Mouse (Mus musculus) erythroblast, embryonic 14.5 days (primary cell): Measurements from ENCODE around the gene Csrp3. TPM values are rescaled to one million over a fixed set of nuclear protein-coding genes. Genes with fewer than 3 reads are reported as not detected.

Experiments
- H3K27me3 ChIP-seq: 2 replicates; pipeline ENCODE4 v1.6.1; 2012; ENCODE audit warnings: inconsistent platforms; ENCODE audit not compliant: control insufficient read depth
- H3K36me3 ChIP-seq: 2 replicates; pipeline ENCODE4 v1.6.1; 2012; ENCODE audit warnings: mild to moderate bottlenecking, inconsistent platforms; ENCODE audit not compliant: control insufficient read depth
- H3K4me1 ChIP-seq: 2 replicates; pipeline ENCODE4 v1.6.1; 2012; ENCODE audit warnings: inconsistent platforms; ENCODE audit not compliant: control insufficient read depth
- H3K4me3 ChIP-seq: replicated peaks from 2 replicates; pipeline ENCODE3; 2012; ENCODE audit warnings: moderate library complexity, mild to moderate bottlenecking, inconsistent platforms
- H3K9me3 ChIP-seq: 2 replicates; pipeline ENCODE4 v1.6.1; 2012; ENCODE audit warnings: low read length, inconsistent platforms, mixed read lengths; ENCODE audit not compliant: control insufficient read depth
- GATA1 ChIP-seq: IDR thresholded peaks from 2 replicates; pipeline ENCODE4 v1.6.1; 2012; ENCODE audit warnings: low read length, inconsistent platforms, mixed read lengths
- TAL1 ChIP-seq: IDR thresholded peaks from 3 replicates; pipeline ENCODE4 v1.6.1; 2012; ENCODE audit warnings: low read length, inconsistent platforms, mixed read lengths
- polyA plus RNA-seq: library from polyadenylated mRNA; stranded (reverse); fragments of >175 nt; gene quantifications from 2 replicates; pipeline ENCODE4 v1.2.3, GENCODE M21; 2012

The Csrp3 gene
- polyA plus RNA-seq, 1 experiment: not detected

DNA sequence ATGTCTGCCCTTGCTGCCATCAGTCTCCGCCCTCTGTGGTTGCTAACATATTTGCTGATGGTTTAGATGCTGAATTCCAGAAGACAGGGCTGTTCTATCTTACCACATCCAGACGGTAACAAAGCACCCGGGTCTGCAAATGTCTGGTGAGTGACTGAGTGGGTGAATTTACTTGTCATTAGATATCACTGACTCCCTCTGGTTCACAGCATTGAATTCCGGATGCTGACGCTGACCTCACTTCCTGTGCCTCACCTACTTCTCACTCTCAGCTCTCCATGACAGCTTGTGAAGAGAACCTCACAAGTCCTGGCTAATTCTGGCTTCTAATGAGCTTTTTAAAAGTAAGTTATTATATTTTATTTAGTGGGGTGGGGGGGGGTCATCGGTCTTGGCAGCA lies 10.9 kb downstream of the Csrp3 start:
- Histone ChIP-seq H3K27me3 (no peaks in the 10 kb centered on the region), H3K9me3 (no peaks in the 10 kb centered on the region), H3K4me3 (no peak overlapping the region), H3K4me1 (no peaks in the 10 kb centered on the region), H3K36me3 (no peaks in the 10 kb centered on the region)
- TF ChIP-seq TAL1: no peak
- no peak for TF ChIP-seq GATA1

DNA sequence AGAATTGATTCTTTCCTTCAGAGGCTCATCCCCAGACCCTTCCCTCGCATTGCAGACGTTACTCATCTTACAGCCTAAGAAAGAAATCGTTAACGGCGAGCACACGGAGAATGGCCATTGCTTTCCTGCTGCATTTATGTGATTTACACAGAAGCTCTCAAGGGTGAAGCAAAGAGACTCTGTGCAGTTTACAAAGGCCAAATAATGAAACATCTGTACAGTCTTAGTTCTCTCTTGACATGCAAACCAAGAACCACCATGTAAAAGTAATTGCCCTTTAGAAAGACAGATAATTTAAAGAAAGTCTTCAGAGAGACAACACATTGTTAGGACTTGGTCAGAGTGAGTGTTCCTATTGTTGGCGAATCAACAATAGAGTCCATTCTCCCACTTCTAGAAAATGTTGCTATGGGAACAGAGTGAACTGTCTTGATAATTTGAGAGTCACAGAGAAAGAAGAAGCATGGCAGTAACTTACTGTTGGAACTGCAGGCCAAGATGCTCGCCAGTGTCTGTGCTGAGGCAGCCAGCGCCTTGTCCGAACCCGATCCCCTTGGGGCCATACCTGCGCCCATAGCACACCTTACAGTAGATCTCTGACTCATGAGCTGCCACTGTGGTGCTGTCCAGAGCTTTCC lies 12.7 kb downstream of the Csrp3 start:
- Histone ChIP-seq H3K9me3 (no peaks in the 10 kb centered on the region), H3K36me3 (no peaks in the 10 kb centered on the region), H3K4me1 (no peaks in the 10 kb centered on the region), H3K27me3 (no peaks in the 10 kb centered on the region), H3K4me3 (no peak overlapping the region)
- TF ChIP-seq GATA1 (no peak), TAL1 (no peak)

DNA sequence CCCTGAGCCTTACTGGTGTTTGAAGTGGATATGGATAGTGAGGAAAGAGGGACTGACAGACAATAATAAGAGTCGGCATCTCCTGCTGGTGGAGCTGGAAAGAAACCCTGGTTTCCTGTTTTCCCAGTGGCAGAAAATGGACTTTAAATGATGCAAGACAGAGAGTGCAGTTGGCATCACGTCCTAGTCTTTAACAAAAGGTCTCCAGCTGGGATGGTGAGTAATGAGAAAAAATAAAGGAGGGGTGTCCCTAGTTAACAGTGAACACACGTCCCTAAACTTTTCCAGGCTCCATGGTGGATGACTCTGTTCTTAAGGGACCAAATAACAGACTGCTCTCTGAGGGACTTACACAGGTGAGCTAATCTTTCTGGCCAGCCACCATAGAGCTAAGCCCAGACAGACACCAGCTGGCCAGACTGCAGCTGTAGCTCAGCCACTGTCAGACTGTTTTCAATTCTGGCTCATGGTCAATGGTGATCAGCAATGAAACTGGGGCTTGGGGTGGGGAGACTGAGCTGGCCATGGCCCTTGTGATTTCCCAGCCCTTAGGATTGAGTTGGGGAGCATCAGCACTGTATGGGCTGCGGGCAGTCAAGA lies 13.4 kb downstream of the Csrp3 start:
- TF ChIP-seq GATA1: no peak
- no peaks in the 10 kb centered on the region for H3K4me1 ChIP-seq
- H3K4me3 ChIP-seq: no peak overlapping the region
- no peaks in the 10 kb centered on the region for H3K36me3 ChIP-seq
- H3K27me3 ChIP-seq: no peaks in the 10 kb centered on the region
- no peaks in the 10 kb centered on the region for H3K9me3 ChIP-seq

DNA sequence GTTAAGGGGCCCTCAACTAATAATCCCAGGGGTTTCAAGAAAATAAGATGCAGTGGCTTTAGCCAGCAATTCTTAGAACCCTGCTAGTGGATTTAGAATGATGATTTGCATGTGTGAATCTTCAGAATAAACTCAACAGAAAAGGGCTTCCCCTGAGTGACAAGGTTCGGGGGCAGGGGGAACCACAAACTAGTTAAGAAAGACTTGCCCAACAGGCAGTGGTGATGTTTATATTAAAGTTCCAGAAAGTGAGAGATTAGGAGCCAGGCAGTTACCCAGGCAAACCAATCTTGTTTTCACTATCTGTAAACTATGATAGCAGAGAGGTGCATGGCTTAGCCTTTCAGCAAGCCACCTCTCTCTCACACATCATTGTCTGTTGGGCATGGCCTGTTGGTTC lies 15.1 kb downstream of the Csrp3 start:
- TF ChIP-seq TAL1: no peak
- Histone ChIP-seq H3K27me3 (no peaks in the 10 kb centered on the region), H3K9me3 (no peaks in the 10 kb centered on the region), H3K4me1 (no peaks in the 10 kb centered on the region), H3K4me3 (no peak overlapping the region), H3K36me3 (peaks cover 6% of the 10 kb centered on the region)

DNA sequence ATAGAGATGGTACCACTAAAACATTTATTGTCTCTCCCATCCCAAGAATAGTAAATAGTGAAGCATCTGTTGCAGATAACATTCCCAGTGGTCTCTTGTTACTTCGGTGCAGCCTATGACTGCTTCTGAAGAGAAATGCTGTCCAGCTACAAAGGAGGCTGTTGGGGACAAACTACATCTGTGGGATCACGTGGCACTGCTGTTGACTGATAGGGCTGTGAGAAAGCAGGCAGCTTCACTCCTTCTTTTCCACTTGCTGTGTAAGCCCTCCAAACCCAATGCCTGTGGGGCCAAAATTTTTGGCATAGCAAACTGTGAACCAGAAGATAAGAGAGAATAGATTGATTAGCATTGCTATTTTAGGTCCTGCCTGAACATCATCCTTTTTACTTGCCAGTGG lies 17.4 kb downstream of the Csrp3 start:
- Histone ChIP-seq H3K4me1 (no peaks in the 10 kb centered on the region), H3K36me3 (peaks cover 25% of the 10 kb centered on the region)
- TF ChIP-seq GATA1 (no peak), TAL1 (no peak)

DNA sequence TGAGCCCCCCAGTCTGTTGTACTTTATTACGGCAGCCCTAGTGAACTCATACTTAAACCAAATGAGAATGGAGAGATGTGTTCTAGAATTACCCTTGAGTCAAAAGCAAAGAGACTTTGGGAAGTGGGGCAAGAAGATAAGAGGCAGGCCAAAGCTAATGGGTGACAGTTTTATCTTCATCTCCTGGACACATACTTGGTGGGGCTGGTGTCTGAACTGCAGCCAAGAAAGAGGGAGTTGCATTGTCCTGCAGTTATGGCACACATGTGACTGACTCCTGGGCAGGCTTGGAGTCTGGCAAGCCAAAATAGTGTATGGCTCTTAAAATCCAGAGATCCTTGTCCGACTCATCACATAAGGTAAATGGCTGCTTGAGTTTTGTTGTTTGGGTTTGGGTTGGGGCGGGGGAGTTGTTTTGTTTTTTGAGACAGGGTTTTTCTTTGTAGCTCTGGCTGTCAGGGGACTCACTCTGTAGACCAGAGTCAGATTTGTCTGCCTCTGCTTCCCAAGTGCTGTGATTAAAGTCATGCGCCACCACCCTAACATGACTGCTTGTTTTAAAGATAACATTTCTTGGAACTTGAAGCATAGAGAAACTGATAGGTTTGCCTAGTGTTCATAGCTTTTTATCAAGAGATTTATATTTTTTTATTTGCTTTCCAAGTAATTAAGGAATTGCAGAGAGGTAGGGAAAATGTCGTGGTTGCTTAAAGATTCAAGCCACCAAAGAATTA lies 18.5 kb downstream of the Csrp3 start:
- Histone ChIP-seq H3K4me1 (no peaks in the 10 kb centered on the region), H3K4me3 (no peak overlapping the region), H3K27me3 (no peaks in the 10 kb centered on the region), H3K36me3 (peaks cover 35% of the 10 kb centered on the region), H3K9me3 (no peaks in the 10 kb centered on the region)
- TF ChIP-seq TAL1: no peak
- TF ChIP-seq GATA1: no peak

More for the DNA sequence above, 17.4 kb downstream of the Csrp3 start:
- Histone ChIP-seq H3K4me3 (no peak overlapping the region), H3K9me3 (no peaks in the 10 kb centered on the region), H3K27me3 (no peaks in the 10 kb centered on the region)

DNA sequence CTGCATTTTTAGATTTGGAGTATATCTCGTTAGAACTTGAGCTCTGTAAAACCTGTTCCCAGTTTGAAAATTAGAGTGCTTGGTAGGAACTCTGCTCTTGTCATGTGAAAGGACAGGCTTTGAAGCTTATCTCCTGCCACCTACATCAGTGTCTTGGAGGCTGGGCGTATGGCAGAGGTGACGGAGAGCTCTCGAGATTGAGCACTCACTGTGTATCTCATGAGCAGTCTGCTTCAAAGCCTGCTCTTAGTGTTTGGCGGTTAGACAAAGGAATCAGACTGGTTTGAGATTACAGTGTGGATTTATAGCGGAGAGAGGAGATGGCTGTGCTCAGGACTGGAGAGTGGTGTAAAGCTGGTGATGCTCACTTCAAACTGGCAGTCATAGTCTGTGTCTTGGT lies 22.7 kb downstream of the Csrp3 start:
- Histone ChIP-seq H3K9me3 (no peaks in the 10 kb centered on the region), H3K4me3 (no peak overlapping the region), H3K27me3 (no peaks in the 10 kb centered on the region), H3K4me1 (no peaks in the 10 kb centered on the region), H3K36me3 (peaks cover 65% of the 10 kb centered on the region)
- no peak for TF ChIP-seq GATA1
- no peak for TF ChIP-seq TAL1

DNA sequence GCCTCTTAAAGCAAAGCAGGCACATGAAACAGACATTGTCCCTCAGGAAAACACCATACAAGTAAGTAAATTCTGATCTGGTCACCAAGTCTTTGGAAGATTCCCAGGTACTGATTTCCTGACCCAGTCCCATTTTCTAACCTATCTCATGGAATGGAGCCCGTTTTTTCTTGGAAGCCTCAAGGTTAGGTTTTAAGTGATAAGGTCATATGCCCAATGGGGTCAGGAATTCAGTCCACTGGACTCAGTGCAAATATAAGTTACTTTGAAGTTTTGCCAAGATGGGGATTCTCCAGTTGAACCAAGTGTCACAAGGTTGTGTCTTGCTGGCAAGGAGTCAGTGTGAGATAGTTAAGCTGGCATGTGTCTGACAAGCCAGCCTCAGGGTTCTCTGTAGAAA lies 23.2 kb downstream of the Csrp3 start:
- Histone ChIP-seq H3K27me3 (no peaks in the 10 kb centered on the region), H3K9me3 (no peaks in the 10 kb centered on the region), H3K4me3 (no peak overlapping the region), H3K4me1 (no peaks in the 10 kb centered on the region), H3K36me3 (peaks cover 70% of the 10 kb centered on the region)
- no peak for TF ChIP-seq GATA1
- no peak for TF ChIP-seq TAL1

DNA sequence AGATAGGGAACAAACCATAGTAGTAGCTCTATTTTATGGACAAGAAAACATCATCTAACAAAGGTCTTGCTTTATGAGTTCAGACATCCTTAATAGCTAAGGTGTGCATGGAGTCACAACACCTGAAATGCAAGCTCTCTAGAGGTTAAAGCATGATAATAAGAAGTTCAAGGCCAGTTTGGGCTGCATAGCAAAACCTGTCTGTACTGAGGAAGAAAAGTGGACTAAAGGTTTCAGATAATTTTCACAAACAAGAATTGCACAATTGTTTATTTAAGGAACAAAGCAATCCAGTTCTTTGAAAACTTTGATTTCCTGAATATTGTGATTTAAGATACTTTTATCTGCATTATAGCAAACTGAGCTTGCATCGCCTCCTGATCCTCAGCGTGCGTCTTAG lies 24.2 kb downstream of the Csrp3 start:
- Histone ChIP-seq H3K4me3 (no peak overlapping the region), H3K9me3 (no peaks in the 10 kb centered on the region), H3K36me3 (peaks cover 76% of the 10 kb centered on the region), H3K4me1 (no peaks in the 10 kb centered on the region), H3K27me3 (no peaks in the 10 kb centered on the region)
- TF ChIP-seq TAL1 (no peak), GATA1 (no peak)
